Mouse (Mus musculus): ENCODE data around the gene Cfap20.

GRCm38 (mm10) chr8:95433124-95433523 lies 1.5 kb downstream of the Cfap20 start:
- TF ChIP-seq CTCF (IDR thresholded peaks at IDR 0.05; ENCODE audit: low read depth, low read length) (no peak), POLR2A (IDR thresholded peaks at IDR 0.05; ENCODE audit: borderline replicate concordance, low read depth, low read length) (no peak)
